Mouse (Mus musculus) forebrain, embryonic 14.5 days (tissue): ENCODE results near the gene Fam189a1. TPM values are rescaled to one million over a fixed set of nuclear protein-coding genes. Genes with fewer than 3 reads are reported as not detected.
A peak's percentile ranks its signal among the peaks of the same experiment; 100 is the strongest.

Experiments
- ATAC-seq: fragments of 200-750 bp; cut with Nextera tagmentation; 2 replicates; pipeline ENCODE4 v1.8.0; 2017; ENCODE audit warnings: mild to moderate bottlenecking, moderate library complexity
- DNase-seq: peaks from one replicate; pipeline ENCODE4 v3.0.0-alpha.2; 2015; ENCODE audit warnings: low spot score
- H3K27ac ChIP-seq: fragments of 300-500 bp; sonication (generic); 2 replicates; pipeline ENCODE4 v1.5.1; 2014; ENCODE audit warnings: low read depth, mild to moderate bottlenecking, control low read depth, low read length, moderate library complexity
- H3K27me3 ChIP-seq: fragments of 300-500 bp; sonication (generic); replicated peaks from 2 replicates; pipeline ENCODE4 v1.6.1; 2014; ENCODE audit warnings: low read length, control low read depth, mixed read lengths; ENCODE audit not compliant: control insufficient read depth, insufficient read depth
- H3K36me3 ChIP-seq: fragments of 300-500 bp; sonication (generic); 2 replicates; pipeline ENCODE4 v1.6.1; 2014; ENCODE audit warnings: low read length, control low read depth; ENCODE audit not compliant: control insufficient read depth, insufficient read depth
- H3K4me1 ChIP-seq: fragments of 300-500 bp; sonication (generic); 2 replicates; pipeline ENCODE4 v1.6.1; 2014; ENCODE audit warnings: antibody characterized with exemption, low read length, control low read depth; ENCODE audit not compliant: control insufficient read depth, insufficient read depth
- H3K4me2 ChIP-seq: fragments of 300-500 bp; sonication (generic); 2 replicates; pipeline ENCODE4 v1.6.1; 2014; ENCODE audit warnings: mild to moderate bottlenecking, control low read depth, low read length
- H3K4me3 ChIP-seq: fragments of 300-500 bp; sonication (generic); 2 replicates; pipeline ENCODE4 v1.5.1; 2014; ENCODE audit warnings: low read depth, low read length, control low read depth
- H3K9ac ChIP-seq: fragments of 300-500 bp; sonication (generic); 2 replicates; pipeline ENCODE4 v1.6.1; 2014; ENCODE audit warnings: mild to moderate bottlenecking, low read length, control low read depth, moderate library complexity
- H3K9me3 ChIP-seq: fragments of 300-500 bp; sonication (generic); replicated peaks from 2 replicates; pipeline ENCODE4 v1.6.1; 2016; ENCODE audit warnings: low read length, control low read depth, mixed read lengths; ENCODE audit not compliant: control insufficient read depth
- WGBS: fragments of 180-500 bp; shearing (Covaris S2); extraction: QIAGEN DNeasy Blood & Tissue Kit; methylation state at CpG from one replicate; pipeline ENCODE4 v1.1.7; 2014; 5-methylcytosine and 5-hydroxymethylcytosine counted together
- polyA plus RNA-seq: library from polyadenylated mRNA; unstranded; fragments of >200 nt; fragmentation: Nextera tagmentation; extraction: Ambion mirVana; gene quantifications from 2 replicates; pipeline ENCODE4 v1.2.1, GENCODE M21; 2014

Gene Fam189a1
- polyA plus RNA-seq, 1 experiment from 2014 or later = 2.6 TPM

DNA sequence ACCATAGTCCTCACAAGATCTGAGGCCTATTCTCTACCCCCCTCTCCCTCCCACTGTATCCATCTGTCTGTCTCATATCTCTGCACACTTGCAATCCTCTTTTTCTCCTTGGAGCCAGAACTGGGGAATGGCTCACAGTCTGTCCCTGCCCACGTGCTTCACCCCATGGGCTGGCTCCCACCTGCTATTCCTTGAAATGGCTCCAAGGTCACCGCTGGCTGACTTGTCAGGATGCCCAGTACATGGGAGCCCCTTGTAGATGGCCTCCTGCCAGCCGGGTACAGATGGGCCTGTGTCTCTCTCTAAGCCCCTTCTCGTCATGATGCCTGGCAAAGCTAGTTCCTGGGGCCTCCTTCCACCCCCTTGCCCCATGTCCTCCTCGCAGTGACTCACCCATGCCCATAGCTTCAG, 428.2 kb downstream of the Fam189a1 start:
- H3K4me3 ChIP-seq = no peak overlapping the region
- peak; percentile 65 for ATAC-seq
- H3K36me3 ChIP-seq = no peaks in the 10 kb centered on the region
- 57% methylated on average over 5 of the region's 5 CpGs for WGBS
- no peak overlapping the region for H3K9ac ChIP-seq
- H3K4me2 ChIP-seq = no peak overlapping the region
- no peaks in the 10 kb centered on the region for H3K27me3 ChIP-seq
- peak overlapping the region; percentile 48; the same call in 1 of the 2 replicates for H3K27ac ChIP-seq
- H3K4me1 ChIP-seq = peaks cover 10% of the 10 kb centered on the region
- DNase-seq = peak; percentile 65
- no peaks in the 10 kb centered on the region for H3K9me3 ChIP-seq

DNA sequence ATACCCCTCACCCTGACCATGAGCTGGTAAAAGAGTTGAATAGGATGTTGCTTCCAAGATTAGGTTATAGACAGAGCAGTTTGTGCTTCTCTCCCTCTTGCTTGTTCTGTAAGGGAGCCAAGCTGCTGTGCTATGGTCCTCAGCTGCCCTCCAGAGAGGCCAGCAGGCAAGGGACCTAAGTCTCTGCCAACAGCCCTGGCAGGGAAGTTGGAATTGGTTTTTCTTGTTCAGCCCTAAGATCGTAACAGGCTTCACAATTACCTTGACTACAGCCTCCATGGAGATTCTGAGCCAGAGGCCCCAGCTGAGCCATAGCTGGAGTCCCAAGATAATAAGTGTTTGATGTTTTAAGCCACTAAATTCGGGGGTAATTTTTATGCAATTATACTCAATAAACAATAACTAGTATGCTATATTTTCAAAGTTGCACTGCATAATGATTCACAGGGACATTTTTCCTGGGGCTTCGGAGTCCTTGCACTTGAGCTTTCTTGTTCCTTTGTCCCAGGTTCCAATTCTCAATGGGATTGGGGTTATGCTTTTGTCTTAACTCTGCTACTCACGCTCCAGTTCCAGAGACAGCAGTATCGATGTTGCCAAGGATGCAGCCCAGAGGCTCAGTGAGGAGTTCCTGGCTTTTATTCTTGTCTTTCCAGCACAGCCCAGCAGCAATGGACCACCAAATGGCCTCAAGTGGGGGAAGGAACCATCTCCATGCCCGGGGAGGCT, 430.2 kb downstream of the Fam189a1 start:
- ATAC-seq (no peak), DNase-seq (peak; percentile 64)
- 65% methylated on average over 6 of the region's 6 CpGs for WGBS
- H3K9me3 ChIP-seq = no peaks in the 10 kb centered on the region
- H3K36me3 ChIP-seq = no peaks in the 10 kb centered on the region
- no peak overlapping the region for H3K9ac ChIP-seq
- H3K27ac ChIP-seq = peak overlapping the region; percentile 48; the same call in 1 of the 2 replicates
- H3K4me1 ChIP-seq = peaks cover 10% of the 10 kb centered on the region
- no peak overlapping the region for H3K4me2 ChIP-seq
- H3K4me3 ChIP-seq = no peak overlapping the region
- H3K27me3 ChIP-seq = no peaks in the 10 kb centered on the region

DNA sequence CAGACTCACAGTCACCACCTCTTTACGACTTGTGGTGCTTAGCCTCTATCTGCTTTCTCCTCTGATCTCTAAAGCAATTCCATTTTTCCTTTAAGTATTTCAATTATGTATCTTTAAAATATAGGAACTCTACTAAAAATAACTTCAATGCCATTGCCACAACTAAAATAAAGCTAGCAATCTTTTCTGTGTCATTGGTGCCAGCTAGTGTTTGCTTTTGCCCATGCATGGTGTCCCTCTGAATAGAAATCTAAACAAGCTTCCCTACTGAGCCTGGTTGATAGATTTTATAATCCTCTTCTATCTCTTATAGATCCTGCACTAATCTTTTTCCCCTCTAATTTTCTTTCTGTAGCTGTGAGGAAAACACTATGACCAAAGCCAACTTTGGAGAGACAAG, 432.0 kb downstream of the Fam189a1 start:
- no peaks in the 10 kb centered on the region for H3K27me3 ChIP-seq
- no peak for ATAC-seq
- 0 out of 2 replicates have a peak, but pooled peaks cover 5% of the 10 kb centered on the region for H3K36me3 ChIP-seq
- H3K4me1 ChIP-seq = peaks cover 10% of the 10 kb centered on the region
- DNase-seq = no peak
- H3K9me3 ChIP-seq = no peaks in the 10 kb centered on the region
- no peak overlapping the region for H3K9ac ChIP-seq
- H3K4me2 ChIP-seq = no peak overlapping the region
- H3K4me3 ChIP-seq = no peak overlapping the region
- no peak overlapping the region for H3K27ac ChIP-seq
- 77% methylated on average over 1 of the region's 1 CpGs for WGBS

DNA sequence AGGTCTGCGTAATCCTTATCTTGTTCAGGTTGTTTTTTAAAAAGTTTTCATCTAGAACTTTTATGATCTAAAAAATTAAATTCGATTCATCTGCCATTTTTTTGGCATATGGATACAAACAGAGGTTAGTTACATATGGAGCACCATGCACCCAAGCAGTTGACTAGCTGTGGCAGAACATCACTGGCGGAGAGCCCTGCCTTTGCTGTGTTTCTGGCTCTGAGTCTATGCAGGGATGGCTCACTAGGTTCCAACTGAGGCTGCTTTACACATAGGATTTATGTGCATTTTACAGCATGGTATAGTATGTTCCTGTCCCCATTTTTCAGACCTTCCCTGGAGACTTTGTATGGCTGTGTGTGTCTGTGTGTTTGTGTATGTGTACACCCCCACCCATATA, 433.1 kb downstream of the Fam189a1 start:
- ATAC-seq (no peak), DNase-seq (peak; percentile 51)

DNA sequence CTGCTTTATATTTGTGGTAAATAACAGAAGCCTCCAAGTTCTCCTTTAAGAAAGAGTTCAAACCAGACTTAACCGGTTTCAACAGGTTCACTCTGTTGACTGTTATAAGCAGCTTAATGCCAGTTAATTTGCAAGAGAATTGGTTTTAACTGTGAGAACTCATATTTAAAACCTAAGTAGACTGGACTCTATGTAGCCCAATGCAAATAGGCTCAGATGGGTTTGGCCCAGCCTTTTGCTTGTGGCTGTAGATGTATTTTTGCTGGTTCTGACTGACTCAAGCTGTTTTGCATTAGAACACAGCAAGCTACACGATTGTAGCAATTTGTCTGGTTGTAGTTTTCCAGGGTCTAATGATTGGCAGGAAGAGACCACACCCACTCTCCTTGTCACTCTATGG, 440.1 kb downstream of the Fam189a1 start:
- H3K4me3 ChIP-seq = no peak overlapping the region
- no peaks in the 10 kb centered on the region for H3K4me1 ChIP-seq
- H3K9me3 ChIP-seq = no peaks in the 10 kb centered on the region
- WGBS = 56% methylated on average over 2 of the region's 2 CpGs
- ATAC-seq = no peak
- H3K36me3 ChIP-seq = peaks cover 14% of the 10 kb centered on the region; the same call in 1 of the 2 replicates
- H3K4me2 ChIP-seq = no peak overlapping the region
- H3K27me3 ChIP-seq = no peaks in the 10 kb centered on the region
- no peak for DNase-seq
- H3K9ac ChIP-seq = no peak overlapping the region
- no peak overlapping the region for H3K27ac ChIP-seq

More for the DNA sequence above, 433.1 kb downstream of the Fam189a1 start:
- Histone ChIP-seq H3K4me3 (no peak overlapping the region), H3K4me2 (no peak overlapping the region), H3K27ac (no peak overlapping the region), H3K9ac (no peak overlapping the region), H3K27me3 (no peaks in the 10 kb centered on the region), H3K9me3 (no peaks in the 10 kb centered on the region), H3K36me3 (0 out of 2 replicates have a peak, but pooled peaks cover 5% of the 10 kb centered on the region), H3K4me1 (peaks cover 7% of the 10 kb centered on the region)
- WGBS = 77% methylated on average over 3 of the region's 3 CpGs

DNA sequence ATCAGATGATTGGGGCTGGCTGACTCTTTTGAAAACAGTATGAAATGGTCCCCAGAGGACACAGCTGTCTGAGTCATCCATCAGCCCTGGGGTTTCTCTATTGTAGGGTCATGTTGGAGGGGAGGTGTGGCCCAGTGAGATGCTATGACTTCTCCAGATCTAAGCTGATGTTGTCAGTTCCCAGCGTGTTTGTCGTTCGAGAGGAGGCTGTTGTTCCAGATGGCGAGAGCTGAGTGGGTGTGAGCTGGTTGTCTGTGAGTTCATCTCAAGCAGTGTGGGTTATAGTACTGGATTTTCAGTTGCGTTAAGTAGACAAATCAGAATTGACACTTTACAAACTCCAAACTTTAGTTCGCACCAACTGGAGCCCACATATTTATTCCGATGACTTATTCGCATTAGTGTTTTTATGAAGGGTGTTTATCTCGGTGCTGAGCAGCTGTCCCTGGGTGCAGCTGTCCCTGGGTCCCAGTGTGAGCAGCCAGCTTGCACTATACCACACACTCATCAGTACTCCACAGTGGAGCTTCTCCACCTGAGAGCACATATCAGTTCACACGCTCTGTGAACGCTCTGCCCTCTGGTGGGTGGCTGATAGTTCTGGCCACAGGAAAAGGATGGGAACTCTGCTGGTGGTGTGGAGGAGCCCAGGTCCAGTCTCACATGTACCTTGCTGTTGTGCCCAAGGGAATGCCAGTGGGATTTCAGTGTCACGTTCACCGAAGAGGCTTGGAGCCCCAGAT, 446.7 kb downstream of the Fam189a1 start:
- H3K27ac ChIP-seq = no peak overlapping the region

DNA sequence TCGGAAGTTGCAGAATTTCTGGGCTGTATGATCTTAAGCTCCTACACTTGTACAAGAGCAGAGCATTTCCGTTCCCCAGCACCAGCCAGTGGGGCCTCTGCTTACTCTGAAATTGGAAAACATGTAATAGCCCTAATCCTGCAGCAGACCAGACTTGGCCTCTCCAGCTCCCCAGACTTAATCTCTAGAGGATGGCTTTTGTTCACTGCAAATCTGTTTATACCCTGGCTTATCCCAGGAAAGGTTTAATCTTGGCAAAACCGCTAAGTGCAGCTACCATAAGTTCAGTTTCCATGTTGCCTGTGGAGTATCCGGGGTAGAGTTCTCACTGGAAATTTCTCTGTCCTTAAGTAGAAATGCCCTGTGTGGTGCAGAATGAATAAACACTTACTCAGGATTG, 448.2 kb downstream of the Fam189a1 start:
- Histone ChIP-seq H3K9me3 (no peaks in the 10 kb centered on the region), H3K36me3 (no peaks in the 10 kb centered on the region), H3K4me1 (no peaks in the 10 kb centered on the region; the same call in 1 of the 2 replicates), H3K9ac (no peak overlapping the region), H3K4me2 (no peak overlapping the region), H3K4me3 (no peak overlapping the region), H3K27me3 (no peaks in the 10 kb centered on the region), H3K27ac (no peak overlapping the region)
- ATAC-seq (no peak), DNase-seq (no peak)
- WGBS = 79% methylated on average over 4 of the region's 4 CpGs

More for the DNA sequence above, 446.7 kb downstream of the Fam189a1 start:
- 89% methylated on average over 13 of the region's 13 CpGs for WGBS
- Histone ChIP-seq H3K36me3 (0 out of 2 replicates have a peak, but pooled peaks cover 3% of the 10 kb centered on the region), H3K9me3 (no peaks in the 10 kb centered on the region), H3K27me3 (no peaks in the 10 kb centered on the region), H3K9ac (no peak overlapping the region), H3K4me3 (no peak overlapping the region), H3K4me1 (no peaks in the 10 kb centered on the region; the same call in 1 of the 2 replicates), H3K4me2 (no peak overlapping the region)
- ATAC-seq (peak; percentile 34; the same call in 1 of the 2 replicates), DNase-seq (no peak)
